Comparison of ENCODE assay signal across 10 mouse cellular contexts in the genomic region with DNA sequence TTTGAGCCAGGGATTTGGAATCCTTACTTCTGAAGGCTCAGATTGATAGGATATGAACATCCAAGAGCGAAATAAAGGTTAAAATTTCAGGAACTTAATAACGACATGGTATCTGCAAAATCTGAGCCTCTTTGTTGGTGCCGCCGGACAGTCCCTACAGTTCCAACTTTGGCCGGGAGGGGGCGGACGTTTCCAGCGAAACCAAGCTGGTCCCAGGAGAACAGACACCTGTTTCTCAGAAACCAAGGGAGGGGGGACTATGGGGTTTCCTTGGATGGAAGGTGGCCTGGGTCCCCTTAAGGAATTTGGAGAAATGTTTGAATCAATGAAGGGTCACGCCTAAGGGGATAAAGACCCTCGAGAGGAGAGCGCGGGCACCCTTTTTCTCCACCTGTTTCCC. TPM values are rescaled to one million over a fixed set of nuclear protein-coding genes. Genes with fewer than 3 reads are reported as not detected.
DNase-seq lines count a peak whose midpoint lies in the region; ATAC-seq and TF ChIP-seq lines count a peak whose summit lies in the region.
"Had no signal": no experiment of that assay in that cellular context is flagged by ENCODE, and none has a peak within 500 bp of the region (broad histone marks: within the 10 kb centered on the region; RNA-seq: fewer than 3 reads in every experiment).

No protein-coding gene starts in this region.

- no peak for ATAC-seq in midbrain, embryonic 14.5 days (ENCODE audit: low FRiP score, low TSS enrichment)
- ATAC-seq in midbrain, embryonic 15.5 days (replicated peaks): no peak
- peak; percentile 47; the same call in 1 of the 2 replicates for ATAC-seq in forebrain, postnatal 0 days
- no peak for ATAC-seq in liver, postnatal 0 days

- no peak overlapping the region for H3K4me3 ChIP-seq in midbrain, embryonic 14.5 days (replicated peaks; ENCODE audit: low read depth, low read length)
- no peak overlapping the region for H3K4me3 ChIP-seq in midbrain, embryonic 15.5 days
- H3K4me3 ChIP-seq in forebrain, postnatal 0 days (ENCODE audit: low read depth, low read length): no peak overlapping the region
- H3K4me3 ChIP-seq in liver, postnatal 0 days (ENCODE audit: low read depth, low read length): no peak overlapping the region
- H3K4me3 ChIP-seq: erythroblast, embryonic 14.5 days; myocyte had no signal

- peak; percentile 88 for DNase-seq in midbrain, embryonic 14.5 days
- DNase-seq in brain, embryonic 14.5 days (ENCODE audit: low read depth): peak; percentile 79
- DNase-seq in forebrain, postnatal 0 days: peak; percentile 83
- DNase-seq in kidney, postnatal 14 days: peak; percentile 82
- DNase-seq in liver, postnatal 0 days: peak; percentile 89
- peak; percentile 85 for DNase-seq in right cerebral cortex, postnatal 14 days
- DNase-seq in urinary bladder, postnatal 25 days (ENCODE audit: low spot score): peak; percentile 92

- H3K9me3 ChIP-seq in midbrain, embryonic 14.5 days (ENCODE audit: control insufficient read depth, low read length): no peaks in the 10 kb centered on the region
- H3K9me3 ChIP-seq in midbrain, embryonic 15.5 days: no peaks in the 10 kb centered on the region
- H3K9me3 ChIP-seq in forebrain, postnatal 0 days (ENCODE audit: low read length): no peaks in the 10 kb centered on the region
- H3K9me3 ChIP-seq in liver, postnatal 0 days (ENCODE audit: low read length): no peaks in the 10 kb centered on the region

- peak; percentile 94 for TF ChIP-seq CTCF in brain, embryonic 14.5 days (IDR thresholded peaks at IDR 0.05; ENCODE audit: borderline replicate concordance, extremely low read depth, insufficient read depth, insufficient read length)
- TF ChIP-seq CTCF in forebrain, postnatal 0 days (IDR thresholded peaks at IDR 0.05; ENCODE audit: low read depth): peak; percentile 88
- TF ChIP-seq CTCF in liver, postnatal 0 days (IDR thresholded peaks at IDR 0.05; ENCODE audit: low read depth): peak; percentile 88

- TF ChIP-seq POLR2A in brain, embryonic 14.5 days (IDR thresholded peaks at IDR 0.05; ENCODE audit: borderline replicate concordance, extremely low read depth, insufficient read depth, insufficient read length, poor library complexity, severe bottlenecking): no peak

- TF ChIP-seq EP300 in liver, postnatal 0 days (IDR thresholded peaks at IDR 0.05; ENCODE audit: low read depth): no peak

- H3K27me3 ChIP-seq in midbrain, embryonic 14.5 days (ENCODE audit: control insufficient read depth, insufficient read depth, low read length): 0 out of 2 replicates have a peak, but pooled peaks cover 4% of the 10 kb centered on the region
- peaks cover 5% of the 10 kb centered on the region; the same call in 1 of the 2 replicates for H3K27me3 ChIP-seq in midbrain, embryonic 15.5 days (replicated peaks)
- H3K27me3 ChIP-seq in forebrain, postnatal 0 days (ENCODE audit: insufficient read depth, low read length): no peaks in the 10 kb centered on the region
- H3K27me3 ChIP-seq in liver, postnatal 0 days (ENCODE audit: insufficient read depth, low read length): 0 out of 2 replicates have a peak, but pooled peaks cover 3% of the 10 kb centered on the region

- 8% methylated on average over 12 of the region's 12 CpGs for WGBS in midbrain, embryonic 14.5 days
- WGBS in midbrain, embryonic 15.5 days: 4% methylated on average over 12 of the region's 12 CpGs
- WGBS in forebrain, postnatal 0 days: 7% methylated on average over 12 of the region's 12 CpGs
- 21% methylated on average over 12 of the region's 12 CpGs for WGBS in liver, postnatal 0 days (ENCODE audit: insufficient replicate concordance)

- H3K4me1 ChIP-seq in midbrain, embryonic 14.5 days (ENCODE audit: control insufficient read depth, insufficient read depth, low read length): peaks cover 9% of the 10 kb centered on the region
- H3K4me1 ChIP-seq in midbrain, embryonic 15.5 days: peaks cover 17% of the 10 kb centered on the region; the same call in 1 of the 2 replicates
- H3K4me1 ChIP-seq in forebrain, postnatal 0 days (ENCODE audit: insufficient read depth): no peaks in the 10 kb centered on the region
- peaks cover 2% of the 10 kb centered on the region; the same call in 1 of the 2 replicates for H3K4me1 ChIP-seq in liver, postnatal 0 days (ENCODE audit: insufficient read depth)

- no peak overlapping the region for H3K27ac ChIP-seq in midbrain, embryonic 14.5 days (replicated peaks; ENCODE audit: low read depth, low read length)
- H3K27ac ChIP-seq in midbrain, embryonic 15.5 days: no peak overlapping the region
- no peak overlapping the region for H3K27ac ChIP-seq in forebrain, postnatal 0 days (ENCODE audit: low read depth, low read length)
- no peak overlapping the region for H3K27ac ChIP-seq in liver, postnatal 0 days (ENCODE audit: low read depth)

- H3K9ac ChIP-seq in midbrain, embryonic 14.5 days (replicated peaks; ENCODE audit: low read length): no peak overlapping the region
- no peak overlapping the region for H3K9ac ChIP-seq in midbrain, embryonic 15.5 days
- H3K9ac ChIP-seq in forebrain, postnatal 0 days: no peak overlapping the region
- H3K9ac ChIP-seq in liver, postnatal 0 days (replicated peaks): no peak overlapping the region

- no peaks in the 10 kb centered on the region for H3K36me3 ChIP-seq in midbrain, embryonic 14.5 days (ENCODE audit: control insufficient read depth, insufficient read depth, low read length)
- H3K36me3 ChIP-seq in midbrain, embryonic 15.5 days (replicated peaks): no peaks in the 10 kb centered on the region
- no peaks in the 10 kb centered on the region for H3K36me3 ChIP-seq in forebrain, postnatal 0 days (ENCODE audit: insufficient read depth)
- peaks cover 5% of the 10 kb centered on the region for H3K36me3 ChIP-seq in liver, postnatal 0 days (replicated peaks; ENCODE audit: insufficient read depth, low read length)

- H3K4me2 ChIP-seq in midbrain, embryonic 14.5 days (ENCODE audit: low read length): no peak overlapping the region
- H3K4me2 ChIP-seq in midbrain, embryonic 15.5 days: no peak overlapping the region
- H3K4me2 ChIP-seq in forebrain, postnatal 0 days (ENCODE audit: low read depth): no peak overlapping the region
- H3K4me2 ChIP-seq in liver, postnatal 0 days (ENCODE audit: low read depth, low read length): no peak overlapping the region

RNA-seq across cellular contexts. Expression of a gene that starts 5.3 kb away (rescaled TPM):
- 18.3 and 19.9 TPM in 2 replicates for polyA plus RNA-seq in midbrain, embryonic 14.5 days (2014; fragmentation: Nextera tagmentation; extraction: Ambion mirVana)
- 20.9 and 23.0 TPM in 2 replicates for polyA plus RNA-seq in midbrain, embryonic 15.5 days (2015; fragmentation: Nextera tagmentation; extraction: Ambion mirVana)
- 61.1 and 87.9 TPM in 2 replicates for polyA plus RNA-seq in brain, embryonic 14.5 days (2012; rRNA removed)
- total RNA-seq in forebrain, postnatal 0 days (2014; rRNA removed): 57.7 and 88.3 TPM in 2 replicates
- polyA plus RNA-seq in forebrain, postnatal 0 days (2015; fragmentation: Nextera tagmentation; extraction: Ambion mirVana): 16.0 and 21.2 TPM in 2 replicates
- polyA plus RNA-seq in liver, postnatal 0 days (2015; fragmentation: Nextera tagmentation; extraction: Ambion mirVana): 0.12 and 0.26 TPM in 2 replicates
- polyA plus RNA-seq: myocyte had no signal

RNA-seq across cellular contexts. Expression of a gene that starts 9.2 kb away (rescaled TPM):
- polyA plus RNA-seq in midbrain, embryonic 14.5 days (2014; fragmentation: Nextera tagmentation; extraction: Ambion mirVana): 1.7 and 5.1 TPM in 2 replicates
- polyA plus RNA-seq in midbrain, embryonic 15.5 days (2015; fragmentation: Nextera tagmentation; extraction: Ambion mirVana): 3.2 and 3.4 TPM in 2 replicates
- polyA plus RNA-seq in brain, embryonic 14.5 days (2012; rRNA removed): 2.8 and 3.3 TPM in 2 replicates
- total RNA-seq in forebrain, postnatal 0 days (2014; rRNA removed): 2.6 and 3.8 TPM in 2 replicates
- polyA plus RNA-seq in forebrain, postnatal 0 days (2015; fragmentation: Nextera tagmentation; extraction: Ambion mirVana): 5.8 and 6.7 TPM in 2 replicates
- 75.4 and 81.4 TPM in 2 replicates for polyA plus RNA-seq in liver, postnatal 0 days (2015; fragmentation: Nextera tagmentation; extraction: Ambion mirVana)
- polyA plus RNA-seq: myocyte had no signal

RNA-seq across cellular contexts. Expression of a gene that starts 53.7 kb away (rescaled TPM):
- 78.0 and 81.9 TPM in 2 replicates for polyA plus RNA-seq in midbrain, embryonic 14.5 days (2014; fragmentation: Nextera tagmentation; extraction: Ambion mirVana)
- polyA plus RNA-seq in midbrain, embryonic 15.5 days (2015; fragmentation: Nextera tagmentation; extraction: Ambion mirVana): 92.5 and 110 TPM in 2 replicates
- polyA plus RNA-seq in brain, embryonic 14.5 days (2012; rRNA removed): 95.0 and 105 TPM in 2 replicates
- total RNA-seq in forebrain, postnatal 0 days (2014; rRNA removed): 74.8 and 80.5 TPM in 2 replicates
- polyA plus RNA-seq in forebrain, postnatal 0 days (2015; fragmentation: Nextera tagmentation; extraction: Ambion mirVana): 69.4 and 92.7 TPM in 2 replicates
- polyA plus RNA-seq in liver, postnatal 0 days (2015; fragmentation: Nextera tagmentation; extraction: Ambion mirVana): 16.9 and 21.1 TPM in 2 replicates

RNA-seq across cellular contexts. Expression of a gene that starts 53.9 kb away (rescaled TPM):
- polyA plus RNA-seq in midbrain, embryonic 14.5 days (2014; fragmentation: Nextera tagmentation; extraction: Ambion mirVana): 38.3 and 47.9 TPM in 2 replicates
- 46.6 and 47.0 TPM in 2 replicates for polyA plus RNA-seq in midbrain, embryonic 15.5 days (2015; fragmentation: Nextera tagmentation; extraction: Ambion mirVana)
- 46.5 and 57.7 TPM in 2 replicates for polyA plus RNA-seq in brain, embryonic 14.5 days (2012; rRNA removed)
- total RNA-seq in forebrain, postnatal 0 days (2014; rRNA removed): 32.5 and 35.1 TPM in 2 replicates
- polyA plus RNA-seq in forebrain, postnatal 0 days (2015; fragmentation: Nextera tagmentation; extraction: Ambion mirVana): 39.2 and 47.6 TPM in 2 replicates
- 18.0 and 18.6 TPM in 2 replicates for polyA plus RNA-seq in liver, postnatal 0 days (2015; fragmentation: Nextera tagmentation; extraction: Ambion mirVana)

Comparison
In these comparisons a context has a peak if more than half of its experiments do, and no peak if none do; other contexts are left out.
1. RNA of a gene that starts 5.3 kb away (polyA plus RNA-seq): 61.1 to 87.9 TPM in brain, embryonic 14.5 days, 16.0 to 21.2 TPM in forebrain, postnatal 0 days, 20.9 to 23.0 TPM in midbrain, embryonic 15.5 days and 18.3 to 19.9 TPM in midbrain, embryonic 14.5 days; 0.12 to 0.26 TPM in liver, postnatal 0 days; every median in the first group is over 10 times any median in the second.
2. Peak in every context shown above with its lines, with median percentiles within 50 percentile points of each other: DNase-seq and CTCF ChIP-seq.